Mouse (Mus musculus): ENCODE data around the gene Naip2.

Naip2 gene

DNA sequence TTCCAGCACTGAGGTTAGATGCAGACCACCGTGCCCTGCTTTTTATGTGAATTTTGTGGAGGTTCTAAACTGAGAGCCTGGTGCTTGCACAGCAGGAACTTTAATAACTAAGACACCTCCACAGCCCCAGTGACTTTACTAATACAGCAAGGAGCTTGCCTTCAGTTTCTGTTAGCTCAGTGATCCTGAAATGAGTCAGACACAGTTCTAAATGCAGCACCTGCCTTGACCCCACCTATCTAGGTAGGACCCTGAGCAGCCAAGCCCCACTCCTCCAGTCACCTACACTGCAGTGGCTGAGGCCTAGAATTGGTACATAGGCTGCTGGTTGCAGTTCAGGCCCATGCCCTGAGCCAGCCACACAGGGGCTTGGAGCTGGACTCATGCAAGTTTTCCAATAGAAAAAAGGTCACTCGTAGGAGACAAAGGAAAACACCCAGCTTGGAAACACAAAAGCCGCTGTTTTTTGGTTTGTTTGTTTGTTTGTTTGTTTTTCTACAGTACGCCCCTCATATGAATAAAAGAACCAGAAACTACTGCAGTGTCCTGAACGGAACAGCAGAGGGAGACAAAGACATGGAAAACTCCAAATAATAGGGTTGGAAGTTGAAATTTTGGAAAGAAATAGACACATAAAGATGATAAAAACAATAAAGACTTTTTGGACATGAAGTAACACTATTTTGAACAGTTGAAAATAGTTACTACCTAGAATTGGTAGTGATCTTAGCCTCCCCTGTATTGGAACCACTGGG lies 89.5 kb downstream of the Naip2 start:
- peak; percentile 11 for DNase-seq (ENCODE audit: low spot score)

DNA sequence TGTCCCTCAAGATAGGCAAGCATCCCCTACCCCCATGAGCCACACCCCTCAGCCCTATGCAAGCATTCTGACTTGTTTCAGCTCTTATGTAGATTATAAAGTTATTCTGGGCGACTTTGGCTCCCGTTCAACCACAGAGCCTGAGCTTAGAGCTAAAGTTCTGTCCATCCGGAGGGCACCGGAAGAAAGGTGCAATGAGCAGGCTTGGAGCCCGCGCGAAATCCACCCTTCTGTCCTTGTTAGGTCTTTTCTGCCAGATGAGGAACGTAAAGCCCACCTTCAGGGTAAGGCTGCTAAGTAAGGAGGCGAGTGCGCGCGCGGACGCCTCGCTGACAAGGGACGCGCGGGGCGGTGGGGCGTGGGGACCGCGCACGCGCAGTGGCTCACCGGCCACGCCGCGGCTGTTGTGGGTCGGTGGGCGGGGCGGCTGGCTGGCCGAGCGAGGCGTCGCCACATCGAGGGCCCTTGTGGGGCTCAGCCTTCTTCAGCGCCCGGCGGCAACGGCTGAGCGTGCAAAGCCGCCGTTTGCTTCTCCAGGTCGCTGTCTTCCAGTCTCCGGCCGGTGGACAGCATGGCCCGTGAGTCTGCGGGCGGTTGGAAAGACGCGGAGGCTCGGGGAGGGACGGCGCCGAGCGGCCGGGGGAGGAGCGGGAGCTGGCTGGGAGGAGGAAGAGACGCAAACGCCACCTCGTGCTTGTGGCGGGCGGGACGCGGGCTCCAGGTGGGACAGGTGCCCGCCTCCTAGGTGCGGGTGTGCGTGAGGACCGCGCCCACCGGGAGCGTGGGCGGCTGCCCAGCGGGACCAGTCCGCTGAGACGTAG lies 94.0 kb downstream of the Naip2 start, which contains the start of gene Serf1:
Gene Serf1 (plus strand): TSS at position 361 of the 821 bp plus-strand sequence.
- peak; percentile 73 for DNase-seq (ENCODE audit: low spot score)

GRCm38 (mm10) chr13:100103748-100104254 lies 98.1 kb downstream of the Naip2 start, which contains the start of gene Bdp1:
Gene Bdp1 (minus strand): TSS chr13:100104070.
- peak; percentile 99 for DNase-seq (ENCODE audit: low spot score)

DNA sequence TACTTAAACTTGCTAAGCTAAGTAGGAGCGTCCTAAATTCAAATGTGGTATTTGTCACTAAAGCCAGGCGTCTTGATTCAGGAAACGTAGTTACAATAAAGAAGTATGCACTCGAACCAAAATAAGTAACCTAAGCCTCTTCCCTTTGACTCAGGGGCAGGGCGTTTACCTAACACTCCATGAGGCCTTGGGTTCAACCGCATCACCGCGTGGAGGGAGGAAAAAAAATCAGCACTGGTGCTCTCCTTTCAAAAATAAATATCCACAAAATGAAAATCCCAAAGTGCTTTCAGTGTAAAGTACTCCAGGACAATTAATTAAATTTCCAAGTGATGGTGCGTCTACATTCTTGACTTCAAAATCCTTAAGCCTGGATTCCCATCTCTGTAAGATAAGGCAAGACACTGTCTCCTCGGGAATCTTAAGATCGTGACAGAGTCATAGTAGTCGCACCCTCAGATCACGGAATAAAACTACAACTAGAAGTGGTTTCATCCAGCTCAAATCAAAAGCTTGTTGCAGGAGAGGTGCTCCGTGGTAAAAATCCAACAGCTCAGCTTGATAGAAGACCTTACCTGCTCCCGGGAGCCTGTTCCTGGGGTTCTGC lies 98.7 kb downstream of the Naip2 start:
- no peak for DNase-seq (ENCODE audit: low spot score)

DNA sequence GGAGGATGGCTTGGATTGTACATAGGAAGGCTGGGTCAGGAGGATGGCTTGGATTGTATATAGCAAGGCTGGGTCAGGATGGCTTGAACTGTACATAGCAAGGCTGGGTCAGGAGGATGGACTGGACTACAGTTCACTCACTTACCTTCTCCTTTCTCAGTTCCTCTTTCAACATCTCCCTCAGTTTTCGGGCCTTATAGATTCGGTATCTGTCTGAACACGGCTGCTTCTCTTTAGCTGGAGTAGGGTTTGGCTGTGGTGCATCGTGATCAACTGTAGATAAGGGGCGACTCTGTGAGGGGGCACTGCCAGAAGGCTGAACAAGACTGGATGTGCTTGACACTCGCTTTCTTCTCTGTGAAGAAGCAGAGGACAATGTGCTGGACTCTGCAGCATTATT lies 103.1 kb downstream of the Naip2 start:
- DNase-seq (ENCODE audit: low spot score): no peak
